Mouse (Mus musculus) embryonic facial prominence, embryonic 12.5 days (tissue): ENCODE measurements around the gene Usp17lc. TPM values are rescaled to one million over a fixed set of nuclear protein-coding genes. Genes with fewer than 3 reads are reported as not detected.
"Not testable (repeated sequence)": the region's sequence is repeated elsewhere in the genome, so short reads cannot be mapped to it uniquely, and the experiment has no call there.

ENCODE experiments used
- ATAC-seq: fragments of 200-750 bp; cut with Nextera tagmentation; 2 replicates; pipeline ENCODE4 v1.8.0; 2017; ENCODE audit not compliant: insufficient number of reproducible peaks, insufficient read depth, low FRiP score, low TSS enrichment
- H3K27ac ChIP-seq: fragments of 300-500 bp; sonication (generic); 2 replicates; pipeline ENCODE4 v1.5.1; 2016; ENCODE audit warnings: mild to moderate bottlenecking
- H3K27me3 ChIP-seq: fragments of 300-500 bp; sonication (generic); 2 replicates; pipeline ENCODE4 v1.6.1; 2016; ENCODE audit warnings: mild to moderate bottlenecking, moderate library complexity
- H3K36me3 ChIP-seq: fragments of 300-500 bp; sonication (generic); 2 replicates; pipeline ENCODE4 v1.6.1; 2016; ENCODE audit warnings: mild to moderate bottlenecking
- H3K4me1 ChIP-seq: fragments of 300-500 bp; sonication (generic); 2 replicates; pipeline ENCODE4 v1.6.1; 2016
- H3K4me2 ChIP-seq: fragments of 300-500 bp; sonication (generic); replicated peaks from 2 replicates; pipeline ENCODE4 v1.6.1; 2016; ENCODE audit warnings: mild to moderate bottlenecking, moderate library complexity
- H3K4me3 ChIP-seq: fragments of 300-500 bp; sonication (generic); 2 replicates; pipeline ENCODE4 v1.5.1; 2016; ENCODE audit warnings: mild to moderate bottlenecking
- H3K9ac ChIP-seq: fragments of 300-500 bp; sonication (generic); 2 replicates; pipeline ENCODE4 v1.6.1; 2016; ENCODE audit warnings: mild to moderate bottlenecking, moderate library complexity
- H3K9me3 ChIP-seq: fragments of 300-500 bp; sonication (generic); 2 replicates; pipeline ENCODE4 v1.6.1; 2016; ENCODE audit warnings: mild to moderate bottlenecking, moderate library complexity
- WGBS: fragments of 180-500 bp; shearing (Covaris S2); methylation state at CpG from one replicate; pipeline ENCODE4 v1.1.7; 2016; 5-methylcytosine and 5-hydroxymethylcytosine counted together
- microRNA-seq: library from miRNA; unstranded; fragments of <30 nt; microRNA quantifications from one replicate; pipeline ENCODE4, GENCODE M21; 2017
- polyA plus RNA-seq: library from polyadenylated mRNA; unstranded; fragments of >200 nt; fragmentation: Nextera tagmentation; extraction: Ambion mirVana; gene quantifications from 2 replicates; pipeline ENCODE4 v1.2.1, GENCODE M21; 2016

The Usp17lc gene
- polyA plus RNA-seq = not detected in 2 replicates

DNA sequence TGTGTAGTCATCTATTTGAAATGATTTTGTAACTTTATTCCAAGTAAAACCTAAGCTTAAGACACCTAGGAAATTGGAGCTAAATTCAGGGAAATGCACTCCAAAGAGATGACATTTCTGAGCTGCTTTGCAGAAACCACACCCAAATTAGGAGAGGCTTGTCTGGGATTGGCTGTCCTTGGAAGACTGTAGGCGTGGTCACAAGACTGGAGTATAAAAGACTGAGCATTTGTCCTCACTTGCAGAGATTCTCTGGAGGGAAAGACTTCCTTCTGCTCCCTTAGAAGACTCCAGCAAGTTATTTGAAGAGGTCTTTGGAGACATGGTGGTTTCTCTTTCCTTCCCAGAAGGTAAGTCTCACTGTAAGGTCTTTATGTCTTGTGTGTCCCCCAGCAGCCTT is at the start of gene Usp17lc:
Gene Usp17lc, plus strand, starts transcription at position 301 of the 400 bp plus-strand sequence.
- H3K4me1 ChIP-seq, H3K27ac ChIP-seq, H3K27me3 ChIP-seq, H3K4me3 ChIP-seq, ATAC-seq, H3K9ac ChIP-seq, H3K36me3 ChIP-seq, H3K4me2 ChIP-seq, H3K9me3 ChIP-seq: not testable (repeated sequence)
- 40% methylated on average over 1 of the region's 1 CpGs for WGBS

DNA sequence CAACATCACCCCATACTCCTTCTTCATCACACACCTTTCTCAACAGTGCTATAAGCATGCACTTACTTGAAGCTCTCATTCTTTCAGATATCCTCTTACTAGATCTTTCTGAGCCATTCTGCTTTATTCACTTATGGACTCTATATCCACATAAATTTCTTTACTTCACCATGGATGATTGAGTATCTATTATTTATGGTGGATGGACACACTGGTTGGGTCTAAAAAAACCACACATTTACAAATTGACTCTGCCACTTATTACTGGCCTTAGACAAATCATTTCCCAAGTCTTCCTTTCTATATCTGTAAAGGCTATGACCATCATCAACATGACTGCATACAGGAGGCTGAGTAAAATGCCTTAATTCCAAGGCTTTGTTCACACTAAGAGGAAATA is 28.8 kb upstream of the Usp17lc start, which contains the start of gene Olfr603:
Gene Olfr603, minus strand, starts transcription at position 101 of the 400 bp plus-strand sequence.
- Histone ChIP-seq H3K27me3 (no peaks in the 10 kb centered on the region), H3K4me1 (no peaks in the 10 kb centered on the region), H3K27ac (no peak within 1 kb of the TSS), H3K9ac (no peak within 1 kb of the TSS), H3K4me3 (no peak within 1 kb of the TSS), H3K36me3 (no peaks in the 10 kb centered on the region), H3K4me2 (no peak within 1 kb of the TSS), H3K9me3 (no peaks in the 10 kb centered on the region)
- ATAC-seq = no peak

DNA sequence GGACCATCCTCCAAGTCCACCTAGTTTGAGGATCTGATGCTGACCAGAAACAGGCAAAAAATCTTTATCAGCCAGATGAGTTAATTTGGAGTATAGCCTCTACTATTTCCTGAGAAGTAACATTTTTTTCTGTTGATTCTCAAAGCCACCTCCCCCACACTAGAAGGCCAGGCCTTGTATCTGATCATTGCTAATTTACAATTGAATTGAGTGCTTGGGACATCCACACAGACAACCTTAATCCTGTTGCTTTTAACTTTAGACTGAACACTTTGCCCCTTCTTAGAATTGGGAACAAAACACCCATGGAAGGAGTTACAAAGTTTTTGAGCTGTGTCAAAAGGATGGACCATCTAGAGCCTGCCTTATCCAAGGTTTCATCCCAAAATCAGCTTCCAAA is 17.1 kb upstream of the Usp17lc start:
- Histone ChIP-seq H3K4me2 (no peak overlapping the region), H3K9me3 (no peaks in the 10 kb centered on the region), H3K4me1 (no peaks in the 10 kb centered on the region), H3K4me3 (no peak overlapping the region), H3K36me3 (no peaks in the 10 kb centered on the region), H3K27me3 (no peaks in the 10 kb centered on the region), H3K27ac (no peak overlapping the region), H3K9ac (no peak overlapping the region)
- ATAC-seq = no peak

GRCm38 (mm10) chr7:103398981-103399380 is 15.9 kb upstream of the Usp17lc start:
- Histone ChIP-seq H3K27me3 (no peaks in the 10 kb centered on the region), H3K4me3 (no peak overlapping the region), H3K36me3 (no peaks in the 10 kb centered on the region), H3K27ac (no peak overlapping the region), H3K4me2 (no peak overlapping the region), H3K9me3 (no peaks in the 10 kb centered on the region), H3K4me1 (no peaks in the 10 kb centered on the region), H3K9ac (no peak overlapping the region)
- 9% methylated on average over 1 of the region's 1 CpGs for WGBS
- ATAC-seq = no peak

DNA sequence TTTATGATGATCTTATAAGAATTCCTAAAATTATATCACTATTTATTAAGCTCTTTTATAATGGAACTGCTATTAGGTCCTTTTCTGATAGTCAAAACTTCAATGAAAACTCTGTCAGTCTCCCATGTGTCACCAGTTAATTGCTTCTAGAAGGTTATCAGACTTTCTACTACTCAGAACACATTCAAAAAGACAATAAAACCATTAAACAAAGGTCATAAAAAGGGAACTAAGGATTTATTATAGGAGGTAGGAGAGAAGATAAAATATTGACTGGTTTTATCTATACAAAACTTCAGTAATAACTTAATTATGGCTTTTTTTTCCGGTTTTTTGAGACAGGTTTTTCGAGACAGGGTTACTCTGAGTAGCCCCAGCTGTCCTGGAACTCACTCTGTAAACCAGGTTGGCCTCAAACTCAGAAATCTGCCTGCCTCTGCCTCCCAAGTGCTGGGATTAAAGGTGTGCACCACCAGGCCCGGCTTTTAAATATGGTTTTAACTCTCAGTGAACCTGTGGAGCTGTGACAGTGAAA is 8.3 kb upstream of the Usp17lc start:
- H3K27me3 ChIP-seq, H3K27ac ChIP-seq, H3K4me2 ChIP-seq, H3K9me3 ChIP-seq, H3K9ac ChIP-seq, H3K4me1 ChIP-seq, H3K4me3 ChIP-seq, ATAC-seq, H3K36me3 ChIP-seq: not testable (repeated sequence)
- 80% methylated on average over 3 of the region's 3 CpGs for WGBS

DNA sequence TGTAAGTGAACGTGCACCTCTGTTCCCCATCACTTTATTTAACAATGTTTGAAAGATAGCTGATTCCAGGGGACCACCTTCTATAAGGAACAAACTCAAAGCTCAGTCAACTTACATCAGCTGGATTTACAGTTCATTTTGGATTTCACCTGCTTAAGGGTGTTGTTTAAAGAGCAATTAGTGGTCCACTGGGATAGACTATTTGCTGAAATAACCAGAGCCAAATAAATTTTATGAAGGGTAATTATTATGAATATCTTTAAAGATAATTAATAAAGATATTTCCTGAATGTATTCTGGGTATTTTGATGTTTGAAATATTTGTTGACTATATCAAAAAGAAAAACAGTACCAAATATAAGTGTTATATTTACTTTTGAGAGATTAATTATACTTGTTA is 30.5 kb downstream of the Usp17lc start, which contains the start of gene Olfr605:
Gene Olfr605, minus strand, starts transcription at position 101 of the 400 bp plus-strand sequence.
- Histone ChIP-seq H3K9me3 (no peaks in the 10 kb centered on the region), H3K9ac (no peak within 1 kb of the TSS), H3K27me3 (no peaks in the 10 kb centered on the region), H3K36me3 (no peaks in the 10 kb centered on the region), H3K4me3 (no peak within 1 kb of the TSS), H3K4me2 (no peak within 1 kb of the TSS), H3K4me1 (no peaks in the 10 kb centered on the region), H3K27ac (no peak within 1 kb of the TSS)
- WGBS = 93% methylated on average over 1 of the region's 1 CpGs
- no peak for ATAC-seq

DNA sequence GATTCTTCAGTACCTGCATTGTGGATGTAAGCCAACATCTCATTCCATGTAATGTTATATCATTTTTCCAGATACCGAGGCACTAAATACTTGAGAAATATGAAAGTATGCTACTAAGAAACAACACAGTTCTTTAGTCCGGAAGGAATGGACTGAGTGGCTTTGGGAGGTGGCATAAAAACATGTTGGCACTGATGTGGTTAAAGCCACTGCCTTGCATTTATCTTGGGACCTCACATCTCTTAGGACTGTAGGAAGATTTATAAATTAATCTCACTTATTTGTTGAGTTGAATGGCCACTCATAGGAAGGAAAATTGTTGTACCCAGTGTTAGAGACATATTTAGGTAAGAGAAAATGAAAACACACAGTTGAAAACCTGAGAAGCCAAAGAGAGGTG is 33.9 kb downstream of the Usp17lc start, which contains the start of gene Olfr606:
Gene Olfr606, plus strand, starts transcription at position 301 of the 400 bp plus-strand sequence.
- Histone ChIP-seq H3K9ac (no peak within 1 kb of the TSS), H3K27me3 (no peaks in the 10 kb centered on the region), H3K4me2 (no peak within 1 kb of the TSS), H3K9me3 (no peaks in the 10 kb centered on the region), H3K27ac (no peak within 1 kb of the TSS), H3K4me1 (no peaks in the 10 kb centered on the region), H3K4me3 (no peak within 1 kb of the TSS), H3K36me3 (no peaks in the 10 kb centered on the region)
- no peak for ATAC-seq
- 84% methylated on average over 2 of the region's 2 CpGs for WGBS

GRCm38 (mm10) chr7:103460590-103460989 is 45.7 kb downstream of the Usp17lc start:
- no peak overlapping the region for H3K9ac ChIP-seq
- 88% methylated on average over 5 of the region's 5 CpGs for WGBS
- ATAC-seq = no peak

More at GRCm38 (mm10) chr7:103460590-103460989, 45.7 kb downstream of the Usp17lc start:
- Histone ChIP-seq H3K9me3 (no peaks in the 10 kb centered on the region), H3K4me2 (no peak overlapping the region), H3K4me3 (no peak overlapping the region), H3K27ac (no peak overlapping the region), H3K36me3 (no peaks in the 10 kb centered on the region), H3K4me1 (no peaks in the 10 kb centered on the region), H3K27me3 (no peaks in the 10 kb centered on the region)

Small RNAs within 50 kb of the gene (microRNA-seq; reads per million reads assigned to microRNA genes)
- gene Gm25774 = not detected

Other genes with a start within 250 kb of the Usp17lc start
- gene Olfr591, start 236.7 kb upstream of the Usp17lc start, polyA plus RNA-seq = not detected in 2 replicates
- not detected in 2 replicates for gene Olfr592, start 230.3 kb upstream of the Usp17lc start, polyA plus RNA-seq
- gene Olfr593, start 203.2 kb upstream of the Usp17lc start, polyA plus RNA-seq = not detected in 2 replicates
- not detected in 2 replicates for gene Olfr594, start 198.1 kb upstream of the Usp17lc start, polyA plus RNA-seq
- not detected in 2 replicates for gene Usp17ld, start 162.6 kb upstream of the Usp17lc start, polyA plus RNA-seq
- gene Olfr596, start 109.4 kb upstream of the Usp17lc start, polyA plus RNA-seq = not detected in 2 replicates
- gene Olfr597, start 98.8 kb upstream of the Usp17lc start, polyA plus RNA-seq = not detected in 2 replicates
- gene Olfr598, start 91.5 kb upstream of the Usp17lc start, polyA plus RNA-seq = not detected in 2 replicates
- gene Olfr599, start 79.2 kb upstream of the Usp17lc start, polyA plus RNA-seq = not detected in 2 replicates
- not detected in 2 replicates for gene Olfr600, start 65.4 kb upstream of the Usp17lc start, polyA plus RNA-seq
- gene Olfr601, start 52.4 kb upstream of the Usp17lc start, polyA plus RNA-seq = not detected in 2 replicates
- gene Olfr603, start 28.9 kb upstream of the Usp17lc start, polyA plus RNA-seq = not detected in 2 replicates
- gene Olfr605, start 30.4 kb downstream of the Usp17lc start, polyA plus RNA-seq = not detected in 2 replicates
- gene Olfr606, start 34.0 kb downstream of the Usp17lc start, polyA plus RNA-seq = not detected in 2 replicates
- gene Olfr607, start 49.1 kb downstream of the Usp17lc start, polyA plus RNA-seq = not detected in 2 replicates
- gene Olfr608, start 54.8 kb downstream of the Usp17lc start, polyA plus RNA-seq = not detected in 2 replicates
- not detected in 2 replicates for gene Olfr609, start 83.0 kb downstream of the Usp17lc start, polyA plus RNA-seq
- gene Olfr610, start 97.0 kb downstream of the Usp17lc start, polyA plus RNA-seq = not detected in 2 replicates
- gene Olfr611, start 105.8 kb downstream of the Usp17lc start, polyA plus RNA-seq = not detected in 2 replicates
- gene Olfr612, start 127.6 kb downstream of the Usp17lc start, polyA plus RNA-seq = not detected in 2 replicates
- gene Olfr613, start 133.0 kb downstream of the Usp17lc start, polyA plus RNA-seq = not detected in 2 replicates
- not detected in 2 replicates for gene Olfr615, start 141.0 kb downstream of the Usp17lc start, polyA plus RNA-seq
- gene Olfr616, start 154.1 kb downstream of the Usp17lc start, polyA plus RNA-seq = not detected in 2 replicates
- 0.15 TPM in 1 of 2 replicates, not detected in the other for gene Olfr617, start 158.0 kb downstream of the Usp17lc start, polyA plus RNA-seq
- not detected in 2 replicates for gene Olfr618, start 175.0 kb downstream of the Usp17lc start, polyA plus RNA-seq
- gene Olfr619, start 185.5 kb downstream of the Usp17lc start, polyA plus RNA-seq = not detected in 2 replicates
- gene Olfr620, start 197.5 kb downstream of the Usp17lc start, polyA plus RNA-seq = not detected in 2 replicates
- gene Olfr622, start 227.6 kb downstream of the Usp17lc start, polyA plus RNA-seq = not detected in 2 replicates
- gene Olfr623, start 248.6 kb downstream of the Usp17lc start, polyA plus RNA-seq = not detected in 2 replicates